Mouse (Mus musculus): Measurements from ENCODE around the gene Qsox1. TPM values are rescaled to one million over a fixed set of nuclear protein-coding genes. Genes with fewer than 3 reads are reported as not detected.
A peak's percentile ranks its signal among the peaks of the same experiment; 100 is the strongest.

The Qsox1 gene
- polyA plus RNA-seq, 1 experiment from 2014 or later, result 12.0 TPM

- no peaks in the 10 kb centered on the region for H3K9me3 ChIP-seq (ENCODE audit: control insufficient read depth, low read length)
- H3K27me3 ChIP-seq (ENCODE audit: control insufficient read depth, insufficient read depth, low read length), result no peaks in the 10 kb centered on the region
- H3K4me3 ChIP-seq (replicated peaks; ENCODE audit: low read length), result no peak overlapping the region
- H3K4me1 ChIP-seq (replicated peaks; ENCODE audit: control insufficient read depth, insufficient read depth, low read length), result no peaks in the 10 kb centered on the region
- WGBS, result 62% methylated on average over 8 of the region's 8 CpGs
- no peak overlapping the region for H3K27ac ChIP-seq
- DNase-seq (ENCODE audit: low spot score) (no peak), ATAC-seq (ENCODE audit: low FRiP score) (no peak)
- no peaks in the 10 kb centered on the region for H3K36me3 ChIP-seq (replicated peaks; ENCODE audit: control insufficient read depth, insufficient read depth)
- H3K9ac ChIP-seq, result no peak overlapping the region
- H3K4me2 ChIP-seq (replicated peaks), result no peak overlapping the region
These were observed 15.1 kb upstream of the Qsox1 start for GRCm38 (mm10) chr1:155827703-155828295.

GRCm38 (mm10) chr1:155826803-155827395 lies 14.2 kb upstream of the Qsox1 start:
- H3K4me3 ChIP-seq (replicated peaks; ENCODE audit: low read length), result no peak overlapping the region
- DNase-seq (ENCODE audit: low spot score), result no peak
- no peak for ATAC-seq (ENCODE audit: low FRiP score)
- H3K9me3 ChIP-seq (ENCODE audit: control insufficient read depth, low read length), result 0 out of 2 replicates have a peak, but pooled peaks cover 3% of the 10 kb centered on the region
- 62% methylated on average over 5 of the region's 5 CpGs for WGBS
- no peaks in the 10 kb centered on the region for H3K36me3 ChIP-seq (replicated peaks; ENCODE audit: control insufficient read depth, insufficient read depth)
- no peak overlapping the region for H3K9ac ChIP-seq
- no peak overlapping the region for H3K4me2 ChIP-seq (replicated peaks)
- no peak overlapping the region for H3K27ac ChIP-seq
- H3K27me3 ChIP-seq (ENCODE audit: control insufficient read depth, insufficient read depth, low read length), result no peaks in the 10 kb centered on the region
- H3K4me1 ChIP-seq (replicated peaks; ENCODE audit: control insufficient read depth, insufficient read depth, low read length), result no peaks in the 10 kb centered on the region

GRCm38 (mm10) chr1:155825940-155826716 lies 13.4 kb upstream of the Qsox1 start:
- Histone ChIP-seq H3K27me3 (ENCODE audit: control insufficient read depth, insufficient read depth, low read length) (no peaks in the 10 kb centered on the region), H3K9me3 (ENCODE audit: control insufficient read depth, low read length) (0 out of 2 replicates have a peak, but pooled peaks cover 4% of the 10 kb centered on the region), H3K4me1 (replicated peaks; ENCODE audit: control insufficient read depth, insufficient read depth, low read length) (no peaks in the 10 kb centered on the region), H3K4me3 (replicated peaks; ENCODE audit: low read length) (no peak overlapping the region), H3K27ac (no peak overlapping the region), H3K36me3 (replicated peaks; ENCODE audit: control insufficient read depth, insufficient read depth) (no peaks in the 10 kb centered on the region), H3K9ac (no peak overlapping the region), H3K4me2 (replicated peaks) (no peak overlapping the region)
- DNase-seq (ENCODE audit: low spot score), result no peak
- 89% methylated on average over 4 of the region's 4 CpGs for WGBS
- ATAC-seq (ENCODE audit: low FRiP score), result no peak

GRCm38 (mm10) chr1:155820646-155821045 lies 8.0 kb upstream of the Qsox1 start:
- Histone ChIP-seq H3K27ac (no peak overlapping the region), H3K36me3 (replicated peaks; ENCODE audit: control insufficient read depth, insufficient read depth) (no peaks in the 10 kb centered on the region), H3K27me3 (ENCODE audit: control insufficient read depth, insufficient read depth, low read length) (no peaks in the 10 kb centered on the region), H3K4me1 (replicated peaks; ENCODE audit: control insufficient read depth, insufficient read depth, low read length) (no peaks in the 10 kb centered on the region), H3K9ac (no peak overlapping the region), H3K9me3 (ENCODE audit: control insufficient read depth, low read length) (0 out of 2 replicates have a peak, but pooled peaks cover 4% of the 10 kb centered on the region), H3K4me3 (replicated peaks; ENCODE audit: low read length) (no peak overlapping the region), H3K4me2 (replicated peaks) (no peak overlapping the region)
- no peak for ATAC-seq (ENCODE audit: low FRiP score)
- WGBS, result 84% methylated on average over 5 of the region's 5 CpGs
- no peak for DNase-seq (ENCODE audit: low spot score)

- 55% methylated on average over 2 of the region's 2 CpGs for WGBS
- DNase-seq (ENCODE audit: low spot score) (no peak), ATAC-seq (ENCODE audit: low FRiP score) (no peak)
- no peak overlapping the region for H3K4me3 ChIP-seq (replicated peaks; ENCODE audit: low read length)
- H3K9me3 ChIP-seq (ENCODE audit: control insufficient read depth, low read length), result no peaks in the 10 kb centered on the region
- no peak overlapping the region for H3K27ac ChIP-seq
- no peak overlapping the region for H3K4me2 ChIP-seq (replicated peaks)
- no peaks in the 10 kb centered on the region for H3K27me3 ChIP-seq (ENCODE audit: control insufficient read depth, insufficient read depth, low read length)
- no peak overlapping the region for H3K9ac ChIP-seq
- H3K36me3 ChIP-seq (replicated peaks; ENCODE audit: control insufficient read depth, insufficient read depth), result no peaks in the 10 kb centered on the region
- 0 out of 2 replicates have a peak, but pooled peaks cover 7% of the 10 kb centered on the region for H3K4me1 ChIP-seq (replicated peaks; ENCODE audit: control insufficient read depth, insufficient read depth, low read length)
These were observed 3.5 kb upstream of the Qsox1 start for GRCm38 (mm10) chr1:155816167-155816566.

GRCm38 (mm10) chr1:155811995-155812580 lies 601 bp downstream of the Qsox1 start:
- Histone ChIP-seq H3K9me3 (ENCODE audit: control insufficient read depth, low read length) (no peaks in the 10 kb centered on the region), H3K4me1 (replicated peaks; ENCODE audit: control insufficient read depth, insufficient read depth, low read length) (0 out of 2 replicates have a peak, but pooled peaks cover 7% of the 10 kb centered on the region), H3K27me3 (ENCODE audit: control insufficient read depth, insufficient read depth, low read length) (no peaks in the 10 kb centered on the region), H3K27ac (peak overlapping the region; percentile 58), H3K9ac (peak overlapping the region; percentile 68), H3K4me3 (replicated peaks; ENCODE audit: low read length) (peak overlapping the region; percentile 69), H3K4me2 (replicated peaks) (peak overlapping the region; percentile 64), H3K36me3 (replicated peaks; ENCODE audit: control insufficient read depth, insufficient read depth) (no peaks in the 10 kb centered on the region)
- 5% methylated on average over 22 of the region's 22 CpGs for WGBS
- peak; percentile 40 for DNase-seq (ENCODE audit: low spot score)
- peak; percentile 21; the same call in 1 of the 2 replicates for ATAC-seq (ENCODE audit: low FRiP score)

GRCm38 (mm10) chr1:155810616-155811015 lies 2.1 kb downstream of the Qsox1 start:
- H3K9me3 ChIP-seq (ENCODE audit: control insufficient read depth, low read length), result no peaks in the 10 kb centered on the region
- no peak overlapping the region for H3K9ac ChIP-seq
- no peak overlapping the region for H3K27ac ChIP-seq
- H3K27me3 ChIP-seq (ENCODE audit: control insufficient read depth, insufficient read depth, low read length), result no peaks in the 10 kb centered on the region
- DNase-seq (ENCODE audit: low spot score) (no peak), ATAC-seq (ENCODE audit: low FRiP score) (no peak)
- 57% methylated on average over 7 of the region's 7 CpGs for WGBS
- H3K4me2 ChIP-seq (replicated peaks), result 0 out of 2 replicates have a peak overlapping the region, but pooled peaks have one; percentile 9
- no peaks in the 10 kb centered on the region for H3K36me3 ChIP-seq (replicated peaks; ENCODE audit: control insufficient read depth, insufficient read depth)
- no peak overlapping the region for H3K4me3 ChIP-seq (replicated peaks; ENCODE audit: low read length)
- 0 out of 2 replicates have a peak, but pooled peaks cover 7% of the 10 kb centered on the region for H3K4me1 ChIP-seq (replicated peaks; ENCODE audit: control insufficient read depth, insufficient read depth, low read length)

GRCm38 (mm10) chr1:155809706-155810442 lies 2.8 kb downstream of the Qsox1 start:
- ATAC-seq (ENCODE audit: low FRiP score) (no peak), DNase-seq (ENCODE audit: low spot score) (no peak)
- H3K9ac ChIP-seq, result no peak overlapping the region
- 0 out of 2 replicates have a peak overlapping the region, but pooled peaks have one; percentile 9 for H3K4me2 ChIP-seq (replicated peaks)
- no peak overlapping the region for H3K4me3 ChIP-seq (replicated peaks; ENCODE audit: low read length)
- WGBS, result 57% methylated on average over 10 of the region's 10 CpGs
- H3K4me1 ChIP-seq (replicated peaks; ENCODE audit: control insufficient read depth, insufficient read depth, low read length), result 0 out of 2 replicates have a peak, but pooled peaks cover 7% of the 10 kb centered on the region
- no peaks in the 10 kb centered on the region for H3K27me3 ChIP-seq (ENCODE audit: control insufficient read depth, insufficient read depth, low read length)
- no peaks in the 10 kb centered on the region for H3K9me3 ChIP-seq (ENCODE audit: control insufficient read depth, low read length)
- H3K27ac ChIP-seq, result no peak overlapping the region
- no peaks in the 10 kb centered on the region for H3K36me3 ChIP-seq (replicated peaks; ENCODE audit: control insufficient read depth, insufficient read depth)
